Comparison of ENCODE assay signal across 23 mouse cellular contexts in the genomic region with DNA sequence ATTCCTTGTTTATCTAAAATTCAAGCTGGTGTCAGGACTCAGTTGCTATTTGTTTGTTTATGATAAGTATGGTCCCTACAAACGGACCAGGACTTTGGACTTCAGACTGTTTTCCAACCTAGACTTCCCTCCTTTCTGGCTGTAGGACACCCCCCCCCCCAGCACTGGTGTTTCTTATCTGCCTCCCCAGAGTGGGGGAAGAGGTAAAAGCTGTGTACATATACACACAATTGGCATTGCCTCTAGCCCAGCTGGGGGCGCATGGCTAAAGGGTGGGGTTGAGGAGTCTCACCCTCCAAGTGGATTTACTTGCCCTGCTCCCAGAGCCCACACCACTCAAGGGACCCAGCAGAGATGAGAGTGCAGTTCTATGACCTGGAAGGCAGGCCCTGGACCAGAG. TPM values are rescaled to one million over a fixed set of nuclear protein-coding genes. Genes with fewer than 3 reads are reported as not detected.
DNase-seq lines count a peak whose midpoint lies in the region; ATAC-seq and TF ChIP-seq lines count a peak whose summit lies in the region.
"Had no signal": no experiment of that assay in that cellular context is flagged by ENCODE, and none has a peak within 500 bp of the region (broad histone marks: within the 10 kb centered on the region; RNA-seq: fewer than 3 reads in every experiment).

No protein-coding gene starts in this region.

- ATAC-seq in lung, postnatal 0 days, result peak; percentile 27
- ATAC-seq in intestine, embryonic 16.5 days, result peak; percentile 76
- no peak for ATAC-seq in monocyte, adult 5-6 weeks (replicated peaks; ENCODE audit: insufficient number of reproducible peaks, low FRiP score, low TSS enrichment, poor library complexity, severe bottlenecking)
- ATAC-seq in erythroid progenitor cell, adult 5-6 weeks (replicated peaks; ENCODE audit: low FRiP score, poor library complexity, severe bottlenecking), result no peak
- ATAC-seq: forebrain, embryonic 15.5 days had no signal

- no peak overlapping the region for H3K4me2 ChIP-seq in lung, postnatal 0 days (replicated peaks; ENCODE audit: low read depth, low read length)
- H3K4me2 ChIP-seq in intestine, embryonic 16.5 days (ENCODE audit: low read depth, low read length), result no peak overlapping the region
- H3K4me2 ChIP-seq: embryonic facial prominence, embryonic 12.5 days; forebrain, embryonic 15.5 days; heart, embryonic 15.5 days; hindbrain, embryonic 13.5 days; limb, embryonic 15.5 days; lung, embryonic 14.5 days; midbrain, embryonic 11.5 days had no signal

- intact Hi-C loops in heart, adult 2 months (cut with DNase I), result no loop called here
- intact Hi-C loops in heart, postnatal 36 days (cut with DNase I), result no loop called here

- H3K27me3 ChIP-seq in heart, adult 2 months (ENCODE audit: control insufficient read depth, insufficient read depth, low read length), result no peaks in the 10 kb centered on the region
- H3K27me3 ChIP-seq in lung, postnatal 0 days (replicated peaks; ENCODE audit: insufficient read depth, low read length), result no peaks in the 10 kb centered on the region
- H3K27me3 ChIP-seq in intestine, embryonic 16.5 days (replicated peaks; ENCODE audit: control insufficient read depth, insufficient read depth, low read length), result no peaks in the 10 kb centered on the region
- H3K27me3 ChIP-seq: embryonic facial prominence, embryonic 12.5 days; forebrain, embryonic 15.5 days; heart, embryonic 15.5 days; hindbrain, embryonic 13.5 days; limb, embryonic 15.5 days had no signal

- WGBS in heart, adult 2 months, result 60% methylated on average over 2 of the region's 2 CpGs
- 22% methylated on average over 2 of the region's 2 CpGs for WGBS in lung, postnatal 0 days
- WGBS in intestine, embryonic 16.5 days, result 51% methylated on average over 2 of the region's 2 CpGs

- H3K27ac ChIP-seq in heart, adult 2 months, result peak overlapping the region; percentile 68
- peak overlapping the region; percentile 71 for H3K27ac ChIP-seq in lung, postnatal 0 days (ENCODE audit: low read length)
- H3K27ac ChIP-seq in intestine, embryonic 16.5 days (ENCODE audit: low read length), result no peak overlapping the region
- H3K27ac ChIP-seq: embryonic facial prominence, embryonic 12.5 days; forebrain, embryonic 15.5 days; heart, embryonic 15.5 days; hindbrain, embryonic 13.5 days; layer of hippocampus, adult 2 months; limb, embryonic 15.5 days had no signal

- TF ChIP-seq POLR2A in heart, adult 2 months (IDR thresholded peaks at IDR 0.05; ENCODE audit: insufficient read depth, low read depth, low read length), result no peak

- peak in 1 of 2 experiments; percentile 21 for DNase-seq in heart, adult 2 months
- DNase-seq in heart, postnatal 36 days, result no peak
- no peak for DNase-seq in lung, postnatal 0 days (ENCODE audit: low spot score)
- no peak for DNase-seq in lung, postnatal 4 days
- peak; percentile 82 for DNase-seq in yolk sac, embryonic 10.5 days (ENCODE audit: low spot score)
- DNase-seq: adrenal gland, adult 8-10 months; cerebellum, adult 9-11 months; kidney, postnatal 10 days; lung, embryonic 14.5 days; retina, postnatal 1 day; thymus, postnatal 36 days had no signal

- no peak for TF ChIP-seq CTCF in heart, adult 2 months (IDR thresholded peaks at IDR 0.05)
- peak; percentile 33 for TF ChIP-seq CTCF in lung, postnatal 0 days (IDR thresholded peaks at IDR 0.05)

- no peaks in the 10 kb centered on the region for H3K79me2 ChIP-seq in heart, adult 2 months (replicated peaks; ENCODE audit: control insufficient read depth, insufficient read depth, low read length)

- H3K9me3 ChIP-seq in lung, postnatal 0 days (ENCODE audit: low read length), result no peaks in the 10 kb centered on the region
- H3K9me3 ChIP-seq in intestine, embryonic 16.5 days (ENCODE audit: control insufficient read depth, low read length), result no peaks in the 10 kb centered on the region
- H3K9me3 ChIP-seq: embryonic facial prominence, embryonic 12.5 days; forebrain, embryonic 15.5 days; heart, embryonic 15.5 days; hindbrain, embryonic 13.5 days; limb, embryonic 15.5 days had no signal

- TF ChIP-seq EP300 in heart, adult 2 months (IDR thresholded peaks at IDR 0.05; ENCODE audit: insufficient read depth, low read depth, low read length), result no peak
- no peak for TF ChIP-seq EP300 in lung, postnatal 0 days (IDR thresholded peaks at IDR 0.05)

- H3K36me3 ChIP-seq in heart, adult 2 months (ENCODE audit: control insufficient read depth, insufficient read depth, low read length), result no peaks in the 10 kb centered on the region
- no peaks in the 10 kb centered on the region for H3K36me3 ChIP-seq in lung, postnatal 0 days (ENCODE audit: insufficient read depth, low read length)
- no peaks in the 10 kb centered on the region for H3K36me3 ChIP-seq in intestine, embryonic 16.5 days (ENCODE audit: control insufficient read depth, insufficient read depth, low read length)
- H3K36me3 ChIP-seq: embryonic facial prominence, embryonic 12.5 days; forebrain, embryonic 15.5 days; heart, embryonic 15.5 days; hindbrain, embryonic 13.5 days; limb, embryonic 15.5 days had no signal

- H3K4me3 ChIP-seq in heart, adult 2 months, result no peak overlapping the region
- H3K4me3 ChIP-seq in lung, postnatal 0 days (ENCODE audit: low read depth, low read length), result no peak overlapping the region
- H3K4me3 ChIP-seq in intestine, embryonic 16.5 days (ENCODE audit: low read length), result no peak overlapping the region
- H3K4me3 ChIP-seq: embryonic facial prominence, embryonic 12.5 days; erythroblast, embryonic 14.5 days; forebrain, embryonic 15.5 days; heart, embryonic 15.5 days; hindbrain, embryonic 13.5 days; layer of hippocampus, adult 2 months; limb, embryonic 15.5 days had no signal

- H3K9ac ChIP-seq in heart, adult 2 months (ENCODE audit: low read depth, low read length), result no peak overlapping the region
- no peak overlapping the region for H3K9ac ChIP-seq in lung, postnatal 0 days (replicated peaks; ENCODE audit: low read depth)
- H3K9ac ChIP-seq in intestine, embryonic 16.5 days (ENCODE audit: low read depth, low read length), result no peak overlapping the region
- H3K9ac ChIP-seq: embryonic facial prominence, embryonic 12.5 days; forebrain, embryonic 15.5 days; heart, embryonic 15.5 days; hindbrain, embryonic 13.5 days; limb, embryonic 15.5 days; lung, embryonic 14.5 days had no signal

- peaks cover 9% of the 10 kb centered on the region for H3K4me1 ChIP-seq in heart, adult 2 months (ENCODE audit: control insufficient read depth, insufficient read depth, low read length)
- no peaks in the 10 kb centered on the region; the same call in 1 of the 2 replicates for H3K4me1 ChIP-seq in lung, postnatal 0 days (ENCODE audit: insufficient read depth, low read depth, low read length)
- peaks cover 9% of the 10 kb centered on the region for H3K4me1 ChIP-seq in intestine, embryonic 16.5 days (ENCODE audit: control insufficient read depth, insufficient read depth, low read length)
- H3K4me1 ChIP-seq: embryonic facial prominence, embryonic 12.5 days; forebrain, embryonic 15.5 days; hindbrain, embryonic 13.5 days; limb, embryonic 15.5 days had no signal

RNA-seq across cellular contexts. Expression of gene Rd3, which starts 30.3 kb away (rescaled TPM):
- total RNA-seq in heart, adult 2 months (2021), result under 1 TPM; 0.18 to 0.23 TPM
- polyA plus RNA-seq in heart, adult 2 months (2012; rRNA removed), result 0.47 and 0.49 TPM in 2 replicates
- total RNA-seq in heart, postnatal 36 days (2021), result under 1 TPM; 0.16 to 0.53 TPM
- 3.7 and 4.6 TPM in 2 replicates for polyA plus RNA-seq in lung, postnatal 0 days (2015; fragmentation: Nextera tagmentation; extraction: Ambion mirVana)
- polyA plus RNA-seq in intestine, embryonic 16.5 days (2015; fragmentation: Nextera tagmentation; extraction: Ambion mirVana), result 0.31 and 0.42 TPM in 2 replicates
- total RNA-seq in monocyte, adult 5-6 weeks (2017), result not detected in 3 replicates
- total RNA-seq in erythroid progenitor cell, adult 5-6 weeks (2015; ENCODE audit: low replicate concordance), result not detected in 2 replicates
- total RNA-seq in erythroid progenitor cell, adult 5-6 weeks (2017; ENCODE audit: low replicate concordance), result not detected in 2 replicates
- total RNA-seq: gastrocnemius, postnatal 4 days had no signal
- polyA plus RNA-seq: erythroblast, embryonic 14.5 days had no signal

RNA-seq across cellular contexts. Expression of gene Slc30a1, which starts 40.3 kb away (rescaled TPM):
- total RNA-seq in heart, adult 2 months (2021), result 10 to 100 TPM; 17.1 to 18.6 TPM
- 5.3 and 11.4 TPM in 2 replicates for polyA plus RNA-seq in heart, adult 2 months (2012; rRNA removed)
- 10 to 100 TPM; 19.7 to 27.2 TPM for total RNA-seq in heart, postnatal 36 days (2021)
- 5.2 and 5.6 TPM in 2 replicates for polyA plus RNA-seq in lung, postnatal 0 days (2015; fragmentation: Nextera tagmentation; extraction: Ambion mirVana)
- 1.8 TPM in 2 replicates for polyA plus RNA-seq in intestine, embryonic 16.5 days (2015; fragmentation: Nextera tagmentation; extraction: Ambion mirVana)
- total RNA-seq in monocyte, adult 5-6 weeks (2017), result 14.7 to 23.0 TPM (median 22.0 TPM) in 3 replicates
- 12.6 and 16.6 TPM in 2 replicates for total RNA-seq in erythroid progenitor cell, adult 5-6 weeks (2015; ENCODE audit: low replicate concordance)
- total RNA-seq in erythroid progenitor cell, adult 5-6 weeks (2017; ENCODE audit: low replicate concordance), result 13.2 and 21.7 TPM in 2 replicates

Comparison
In these comparisons a context has a peak if more than half of its experiments do, and no peak if none do; other contexts are left out.
1. ATAC-seq: peak in lung, postnatal 0 days (single experiment) and intestine, embryonic 16.5 days (single experiment); none in monocyte, adult 5-6 weeks (single experiment) and erythroid progenitor cell, adult 5-6 weeks (single experiment).